Mouse (Mus musculus): Measurements from ENCODE around the gene Serinc2.

DNA sequence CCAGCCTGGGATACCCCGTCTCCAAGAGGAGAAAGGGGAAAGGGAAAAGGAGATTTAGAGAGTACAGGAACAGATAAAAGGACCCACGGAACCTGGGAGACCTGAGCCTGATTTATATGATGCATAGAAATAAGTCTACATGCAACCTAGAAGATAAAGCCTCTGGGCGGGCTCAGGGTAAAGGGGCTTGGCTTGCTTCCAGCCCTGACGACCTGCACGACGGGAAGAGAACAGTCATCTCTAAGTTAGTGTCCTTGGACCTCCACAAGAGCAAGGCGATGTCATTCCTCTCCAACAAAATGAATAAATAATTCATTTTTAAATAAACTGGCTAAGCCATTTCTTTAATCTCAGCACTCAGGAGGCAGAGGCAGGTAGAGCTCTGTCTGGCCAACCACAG is 43.6 kb upstream of the Serinc2 start:
- TF ChIP-seq CTCF (IDR thresholded peaks at IDR 0.05; ENCODE audit: borderline replicate concordance, control insufficient read depth, extremely low read depth, insufficient read depth, low read length, poor library complexity), result no peak
- TF ChIP-seq POLR2A (IDR thresholded peaks at IDR 0.05; ENCODE audit: control insufficient read depth, extremely low read depth, insufficient read depth, low read length, poor library complexity), result no peak

All from thymus, adult 2 months (tissue).